Mouse (Mus musculus) ovary, postnatal 36 days (tissue): Measurements from ENCODE around the gene Tbc1d30.

Source experiments
- DNase-seq: peaks from one replicate; pipeline ENCODE4 v3.0.0; 2022; ENCODE audit warnings: low spot score, mixed read lengths

Gene Tbc1d30

GRCm38 (mm10) chr10:121314186-121314585 is 36.9 kb downstream of the Tbc1d30 start:
- DNase-seq: no peak

- no peak for DNase-seq
Observed at GRCm38 (mm10) chr10:121313049-121313448, 38.0 kb downstream of the Tbc1d30 start.

- peak; percentile 66 for DNase-seq
Observed at GRCm38 (mm10) chr10:121310511-121311221, 40.4 kb downstream of the Tbc1d30 start.

GRCm38 (mm10) chr10:121309801-121310510 is 41.1 kb downstream of the Tbc1d30 start:
- DNase-seq: peak; percentile 9

GRCm38 (mm10) chr10:121309123-121309655 is 41.9 kb downstream of the Tbc1d30 start:
- peak; percentile 12 for DNase-seq

GRCm38 (mm10) chr10:121305441-121305840 is 45.6 kb downstream of the Tbc1d30 start:
- no peak for DNase-seq

- no peak for DNase-seq
Observed at GRCm38 (mm10) chr10:121303559-121303958, 47.5 kb downstream of the Tbc1d30 start.

GRCm38 (mm10) chr10:121301868-121302267 is 49.2 kb downstream of the Tbc1d30 start:
- DNase-seq: no peak

- no peak for DNase-seq
Observed at GRCm38 (mm10) chr10:121300659-121301058, 50.4 kb downstream of the Tbc1d30 start.

- DNase-seq: peak; percentile 44
Observed at GRCm38 (mm10) chr10:121297054-121297701, 53.9 kb downstream of the Tbc1d30 start.

- DNase-seq: no peak
Observed at GRCm38 (mm10) chr10:121294471-121294870, 56.6 kb downstream of the Tbc1d30 start.

GRCm38 (mm10) chr10:121293829-121294228 is 57.2 kb downstream of the Tbc1d30 start:
- DNase-seq: no peak

- no peak for DNase-seq
Observed at GRCm38 (mm10) chr10:121291272-121291917, 59.7 kb downstream of the Tbc1d30 start.

- DNase-seq: no peak
Observed at GRCm38 (mm10) chr10:121290682-121291078, 60.4 kb downstream of the Tbc1d30 start.

GRCm38 (mm10) chr10:121289970-121290681 is 61.0 kb downstream of the Tbc1d30 start:
- no peak for DNase-seq

GRCm38 (mm10) chr10:121282926-121283325 is 68.2 kb downstream of the Tbc1d30 start:
- DNase-seq: no peak

GRCm38 (mm10) chr10:121282436-121282835 is 68.6 kb downstream of the Tbc1d30 start:
- no peak for DNase-seq

GRCm38 (mm10) chr10:121280943-121281342 is 70.1 kb downstream of the Tbc1d30 start:
- no peak for DNase-seq

GRCm38 (mm10) chr10:121277022-121277471 is 74.0 kb downstream of the Tbc1d30 start:
- DNase-seq: no peak

- DNase-seq: no peak
Observed at GRCm38 (mm10) chr10:121274964-121275363, 76.1 kb downstream of the Tbc1d30 start.

GRCm38 (mm10) chr10:121271002-121271401 is 80.1 kb downstream of the Tbc1d30 start:
- no peak for DNase-seq
